Mouse (Mus musculus) forebrain, embryonic 11.5 days (tissue): ENCODE data around the gene Anp32a. TPM values are rescaled to one million over a fixed set of nuclear protein-coding genes. Genes with fewer than 3 reads are reported as not detected.

Experiments used
- ATAC-seq: fragments of 200-750 bp; cut with Nextera tagmentation; replicated peaks from 2 replicates; pipeline ENCODE4 v1.8.0; 2017; ENCODE audit warnings: moderate TSS enrichment; ENCODE audit not compliant: low FRiP score
- DNase-seq: peaks from one replicate; pipeline ENCODE4 v3.0.0-alpha.2; 2017; ENCODE audit warnings: low spot score
- H3K27ac ChIP-seq: fragments of 300-500 bp; sonication (generic); 2 replicates; pipeline ENCODE4 v1.5.1; 2014; ENCODE audit warnings: low read depth, low read length
- H3K27me3 ChIP-seq: fragments of 300-500 bp; sonication (generic); 2 replicates; pipeline ENCODE4 v1.6.1; 2014; ENCODE audit warnings: mild to moderate bottlenecking, low read length, mixed read lengths; ENCODE audit not compliant: control insufficient read depth, insufficient read depth
- H3K36me3 ChIP-seq: fragments of 300-500 bp; sonication (generic); 2 replicates; pipeline ENCODE4 v1.6.1; 2014; ENCODE audit warnings: mild to moderate bottlenecking, low read length, moderate library complexity, mixed read lengths; ENCODE audit not compliant: control insufficient read depth, insufficient read depth
- H3K4me1 ChIP-seq: fragments of 300-500 bp; sonication (generic); replicated peaks from 2 replicates; pipeline ENCODE4 v1.6.1; 2014; ENCODE audit warnings: low read length, mixed read lengths; ENCODE audit not compliant: control insufficient read depth, insufficient read depth
- H3K4me2 ChIP-seq: fragments of 300-500 bp; sonication (generic); 2 replicates; pipeline ENCODE4 v1.6.1; 2014; ENCODE audit warnings: low read depth, mild to moderate bottlenecking, low read length, moderate library complexity, mixed read lengths; ENCODE audit not compliant: severe bottlenecking
- H3K4me3 ChIP-seq: fragments of 300-500 bp; sonication (generic); 2 replicates; pipeline ENCODE4 v1.5.1; 2014; ENCODE audit warnings: low read depth, low read length
- H3K9ac ChIP-seq: fragments of 300-500 bp; sonication (generic); 2 replicates; pipeline ENCODE4 v1.6.1; 2014; ENCODE audit warnings: low read length
- H3K9me3 ChIP-seq: fragments of 300-500 bp; sonication (generic); 2 replicates; pipeline ENCODE4 v1.6.1; 2016; ENCODE audit warnings: low read length, mixed read lengths; ENCODE audit not compliant: control insufficient read depth
- WGBS: fragments of 180-500 bp; shearing (Covaris S2); extraction: QIAGEN DNeasy Blood & Tissue Kit; methylation state at CpG from one replicate; pipeline ENCODE4 v1.1.7; 2014; 5-methylcytosine and 5-hydroxymethylcytosine counted together
- polyA plus RNA-seq: library from polyadenylated mRNA; unstranded; fragments of >200 nt; fragmentation: Nextera tagmentation; extraction: Ambion mirVana; gene quantifications from 2 replicates; pipeline ENCODE4 v1.2.1, GENCODE M21; 2014

The Anp32a gene
- polyA plus RNA-seq, 1 experiment from 2014 or later = 145 TPM

- H3K36me3 ChIP-seq = no peaks in the 10 kb centered on the region; the same call in 1 of the 2 replicates
- H3K27me3 ChIP-seq = no peaks in the 10 kb centered on the region
- no peak overlapping the region for H3K4me3 ChIP-seq
- DNase-seq (no peak), ATAC-seq (no peak)
- no peak overlapping the region for H3K27ac ChIP-seq
- H3K4me2 ChIP-seq = no peak overlapping the region
- no peak overlapping the region for H3K9ac ChIP-seq
- no peaks in the 10 kb centered on the region; the same call in 1 of the 2 replicates for H3K9me3 ChIP-seq
- peaks cover 3% of the 10 kb centered on the region; the same call in 1 of the 2 replicates for H3K4me1 ChIP-seq
- WGBS = 97% methylated on average over 10 of the region's 10 CpGs
Observed at GRCm38 (mm10) chr9:62423871-62424270, 82.8 kb downstream of the Anp32a start.

DNA sequence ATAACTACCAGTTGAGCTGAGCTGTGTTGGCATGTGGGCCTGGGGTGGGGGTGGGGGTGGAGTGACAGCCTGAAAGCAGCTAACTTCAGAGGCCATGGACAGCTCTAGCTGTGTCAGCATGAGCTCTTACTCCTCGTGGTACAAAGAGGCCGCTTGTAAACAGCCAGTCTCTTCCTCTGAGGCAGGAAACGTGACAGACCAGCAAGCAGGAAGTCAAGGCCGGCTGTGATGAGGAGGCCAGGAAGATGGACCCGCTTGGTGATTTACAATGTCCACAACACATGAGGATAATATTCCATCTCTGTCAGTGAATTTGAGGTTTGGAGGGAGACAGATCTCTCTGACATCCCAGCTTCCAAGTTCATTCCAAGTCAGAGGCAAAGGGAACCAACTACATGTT is 84.2 kb downstream of the Anp32a start:
- DNase-seq (no peak), ATAC-seq (no peak)
- Histone ChIP-seq H3K27ac (no peak overlapping the region), H3K4me1 (peaks cover 3% of the 10 kb centered on the region; the same call in 1 of the 2 replicates), H3K27me3 (no peaks in the 10 kb centered on the region), H3K9ac (no peak overlapping the region), H3K4me2 (no peak overlapping the region), H3K4me3 (no peak overlapping the region), H3K9me3 (no peaks in the 10 kb centered on the region; the same call in 1 of the 2 replicates), H3K36me3 (no peaks in the 10 kb centered on the region; the same call in 1 of the 2 replicates)
- WGBS = 78% methylated on average over 5 of the region's 5 CpGs

DNA sequence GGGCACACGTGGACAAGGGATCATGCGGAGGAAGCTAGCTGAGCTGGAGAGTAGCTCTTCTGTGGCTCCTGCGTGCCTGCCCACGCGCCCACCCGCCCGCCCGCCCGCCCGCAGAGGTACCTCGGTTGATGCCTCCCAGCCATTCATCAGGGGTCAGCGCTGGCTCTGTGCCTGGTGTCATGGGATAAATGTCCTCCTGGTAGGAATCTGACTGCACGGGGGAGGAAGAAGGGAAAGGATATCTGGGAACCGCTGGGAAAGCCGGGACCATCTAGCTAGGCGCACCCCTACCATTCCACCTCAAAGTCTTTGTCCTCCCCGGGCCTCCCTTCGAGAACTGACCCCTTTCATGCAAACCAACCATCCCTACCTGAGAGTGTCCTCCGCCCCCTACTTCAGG is 84.9 kb downstream of the Anp32a start:
- H3K4me3 ChIP-seq = no peak overlapping the region
- H3K9ac ChIP-seq = no peak overlapping the region
- DNase-seq (no peak), ATAC-seq (no peak)
- no peak overlapping the region for H3K27ac ChIP-seq
- no peaks in the 10 kb centered on the region for H3K27me3 ChIP-seq
- H3K4me1 ChIP-seq = peaks cover under 1% of the 10 kb centered on the region; the same call in 1 of the 2 replicates
- H3K9me3 ChIP-seq = no peaks in the 10 kb centered on the region; the same call in 1 of the 2 replicates
- H3K36me3 ChIP-seq = no peaks in the 10 kb centered on the region; the same call in 1 of the 2 replicates
- WGBS = 93% methylated on average over 19 of the region's 19 CpGs
- no peak overlapping the region for H3K4me2 ChIP-seq

- Histone ChIP-seq H3K27ac (no peak overlapping the region), H3K36me3 (no peaks in the 10 kb centered on the region; the same call in 1 of the 2 replicates), H3K9me3 (no peaks in the 10 kb centered on the region; the same call in 1 of the 2 replicates), H3K4me2 (no peak overlapping the region), H3K4me1 (no peaks in the 10 kb centered on the region; the same call in 1 of the 2 replicates), H3K4me3 (no peak overlapping the region), H3K27me3 (no peaks in the 10 kb centered on the region), H3K9ac (no peak overlapping the region)
- DNase-seq (no peak), ATAC-seq (no peak)
- WGBS = 93% methylated on average over 6 of the region's 6 CpGs
Observed at GRCm38 (mm10) chr9:62426531-62426930, 85.4 kb downstream of the Anp32a start.

DNA sequence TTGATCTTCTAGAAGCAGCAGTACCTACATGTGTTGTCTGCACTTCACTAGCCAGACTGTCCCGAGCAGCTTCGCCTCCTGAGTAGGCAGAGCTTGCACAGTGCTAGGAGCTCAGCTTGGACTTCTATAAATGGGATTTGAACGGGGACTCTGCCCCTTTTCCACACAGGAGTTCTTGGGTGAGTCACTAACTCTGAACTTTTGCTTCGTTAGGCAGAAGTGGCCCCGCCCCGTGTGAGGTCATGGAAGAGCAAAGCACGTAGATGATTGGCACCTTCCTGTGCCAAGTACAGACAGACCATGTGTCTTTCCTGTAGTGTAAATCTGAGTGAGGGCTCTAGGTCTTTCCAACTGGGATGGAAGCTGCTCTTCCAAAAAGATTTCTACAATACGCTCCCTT is 85.9 kb downstream of the Anp32a start:
- no peaks in the 10 kb centered on the region for H3K27me3 ChIP-seq
- no peak overlapping the region for H3K4me2 ChIP-seq
- no peaks in the 10 kb centered on the region for H3K4me1 ChIP-seq
- H3K36me3 ChIP-seq = no peaks in the 10 kb centered on the region; the same call in 1 of the 2 replicates
- no peak overlapping the region for H3K27ac ChIP-seq
- no peak for DNase-seq
- no peak for ATAC-seq
- 83% methylated on average over 8 of the region's 8 CpGs for WGBS
- no peak overlapping the region for H3K9ac ChIP-seq
- no peak overlapping the region for H3K4me3 ChIP-seq
- no peaks in the 10 kb centered on the region; the same call in 1 of the 2 replicates for H3K9me3 ChIP-seq

Other genes with a start within 250 kb of the Anp32a start
- gene Glce, start 218.6 kb upstream of the Anp32a start, polyA plus RNA-seq = 18.4 and 19.5 TPM in 2 replicates
- gene Spesp1, start 59.1 kb upstream of the Anp32a start, polyA plus RNA-seq = not detected in 2 replicates
- gene Coro2b, start 195.8 kb downstream of the Anp32a start, polyA plus RNA-seq = 24.0 and 26.5 TPM in 2 replicates